Mouse (Mus musculus) E14TG2a.4 (cell line): ENCODE measurements around the gene Celsr1.

Experiments
- CTCF ChIP-seq: conservative IDR thresholded peaks from 2 replicates; pipeline ENCODE4 v1.5.1; 2014; ENCODE audit warnings: low read length
- NANOG ChIP-seq: IDR thresholded peaks from 2 replicates; pipeline ENCODE4 v1.6.1; 2014; ENCODE audit warnings: borderline replicate concordance, low read length, mixed read lengths
- POU5F1 ChIP-seq: IDR thresholded peaks from 2 replicates; pipeline ENCODE4 v1.6.1; 2014; ENCODE audit warnings: low read length, borderline replicate concordance

DNA sequence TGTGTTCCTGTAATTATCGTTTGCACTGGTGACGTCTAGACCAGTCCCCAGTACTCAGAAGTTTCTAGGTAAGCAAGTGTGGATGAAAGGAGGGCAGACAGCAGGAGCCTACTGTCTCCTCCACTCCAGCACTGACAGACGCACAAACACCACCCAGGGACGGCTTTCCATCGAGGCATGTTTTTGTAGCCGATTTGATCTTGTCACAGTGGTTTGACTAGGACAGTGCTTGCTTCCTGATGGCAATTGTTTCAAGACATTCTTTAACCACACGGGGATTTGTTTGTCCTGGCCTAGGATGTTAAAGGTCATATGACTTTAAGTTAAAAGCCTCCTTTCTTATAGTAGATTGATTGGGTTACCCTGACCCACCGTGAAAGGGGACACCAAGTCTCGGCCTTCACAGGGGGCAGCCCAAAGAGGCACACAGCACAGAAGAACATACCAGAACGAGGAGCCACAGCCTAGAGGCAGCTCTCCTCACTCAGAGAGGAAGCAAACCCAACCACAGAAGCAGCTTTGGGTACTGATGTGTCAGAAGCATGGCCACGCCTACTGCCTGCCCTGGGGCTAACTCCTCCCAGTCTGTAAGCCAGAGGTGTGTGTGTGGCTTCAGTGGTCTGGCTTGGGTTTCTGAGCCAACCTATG lies 51.7 kb downstream of the Celsr1 start:
- TF ChIP-seq CTCF (no peak), NANOG (no peak), POU5F1 (no peak)
